Mouse (Mus musculus) hindbrain, embryonic 11.5 days (tissue): ENCODE data around the gene Letm1. TPM values are rescaled to one million over a fixed set of nuclear protein-coding genes. Genes with fewer than 3 reads are reported as not detected.

Experiments
- ATAC-seq: fragments of 200-750 bp; cut with Nextera tagmentation; 2 replicates; pipeline ENCODE4 v1.8.0; 2017; ENCODE audit warnings: mild to moderate bottlenecking, moderate TSS enrichment, moderate library complexity; ENCODE audit not compliant: low FRiP score
- DNase-seq: peaks from one replicate; pipeline ENCODE4 v3.0.0-alpha.2; 2015; ENCODE audit warnings: low spot score
- H3K27ac ChIP-seq: fragments of 300-500 bp; sonication (generic); 2 replicates; pipeline ENCODE4 v1.5.1; 2014; ENCODE audit warnings: mild to moderate bottlenecking, low read depth, low read length
- H3K27me3 ChIP-seq: fragments of 300-500 bp; sonication (generic); 2 replicates; pipeline ENCODE4 v1.6.1; 2014; ENCODE audit warnings: mild to moderate bottlenecking, low read length, moderate library complexity, mixed read lengths; ENCODE audit not compliant: control insufficient read depth, insufficient read depth
- H3K36me3 ChIP-seq: fragments of 300-500 bp; sonication (generic); 2 replicates; pipeline ENCODE4 v1.6.1; 2014; ENCODE audit warnings: mild to moderate bottlenecking, low read length, moderate library complexity, mixed read lengths; ENCODE audit not compliant: control insufficient read depth, insufficient read depth
- H3K4me1 ChIP-seq: fragments of 300-500 bp; sonication (generic); replicated peaks from 2 replicates; pipeline ENCODE4 v1.6.1; 2014; ENCODE audit warnings: low read length, mixed read lengths; ENCODE audit not compliant: control insufficient read depth, insufficient read depth
- H3K4me2 ChIP-seq: fragments of 300-500 bp; sonication (generic); replicated peaks from 2 replicates; pipeline ENCODE4 v1.6.1; 2014; ENCODE audit warnings: mild to moderate bottlenecking, low read depth, low read length
- H3K4me3 ChIP-seq: fragments of 300-500 bp; sonication (generic); 2 replicates; pipeline ENCODE4 v1.5.1; 2014; ENCODE audit warnings: low read depth, low read length
- H3K9ac ChIP-seq: fragments of 300-500 bp; sonication (generic); 2 replicates; pipeline ENCODE4 v1.6.1; 2014; ENCODE audit warnings: low read depth, low read length
- H3K9me3 ChIP-seq: fragments of 300-500 bp; sonication (generic); 2 replicates; pipeline ENCODE4 v1.6.1; 2016; ENCODE audit warnings: low read length; ENCODE audit not compliant: control insufficient read depth
- WGBS: fragments of 180-500 bp; shearing (Covaris S2); extraction: QIAGEN DNeasy Blood & Tissue Kit; methylation state at CpG from one replicate; pipeline ENCODE4 v1.1.7; 2014; 5-methylcytosine and 5-hydroxymethylcytosine counted together
- polyA plus RNA-seq: library from polyadenylated mRNA; unstranded; fragments of >200 nt; fragmentation: Nextera tagmentation; extraction: Ambion mirVana; gene quantifications from 2 replicates; pipeline ENCODE4 v1.2.1, GENCODE M21; 2014

Letm1 gene
- polyA plus RNA-seq, 1 experiment from 2014 or later: 40.2 TPM

GRCm38 (mm10) chr5:33706350-33706629 lies 76.3 kb downstream of the Letm1 start:
- H3K9ac ChIP-seq: no peak overlapping the region
- peak overlapping the region; percentile 84 for H3K27ac ChIP-seq
- no peak overlapping the region for H3K4me3 ChIP-seq
- 0 out of 2 replicates have a peak, but pooled peaks cover 3% of the 10 kb centered on the region for H3K27me3 ChIP-seq
- peaks cover 20% of the 10 kb centered on the region for H3K4me1 ChIP-seq
- DNase-seq (no peak), ATAC-seq (no peak)
- H3K9me3 ChIP-seq: no peaks in the 10 kb centered on the region
- H3K36me3 ChIP-seq: no peaks in the 10 kb centered on the region
- H3K4me2 ChIP-seq: no peak overlapping the region
- 89% methylated on average over 1 of the region's 1 CpGs for WGBS

- Histone ChIP-seq H3K9me3 (no peaks in the 10 kb centered on the region), H3K27me3 (0 out of 2 replicates have a peak, but pooled peaks cover 3% of the 10 kb centered on the region), H3K4me2 (peak overlapping the region; percentile 11), H3K4me1 (peaks cover 20% of the 10 kb centered on the region), H3K4me3 (no peak overlapping the region), H3K9ac (no peak overlapping the region), H3K27ac (peak overlapping the region; percentile 84), H3K36me3 (no peaks in the 10 kb centered on the region)
- ATAC-seq (no peak), DNase-seq (no peak)
- 11% methylated on average over 9 of the region's 9 CpGs for WGBS
These were observed 76.8 kb downstream of the Letm1 start for GRCm38 (mm10) chr5:33705612-33706349.

- H3K27me3 ChIP-seq: 0 out of 2 replicates have a peak, but pooled peaks cover 3% of the 10 kb centered on the region
- WGBS: 2% methylated on average over 11 of the region's 11 CpGs
- DNase-seq (peak; percentile 79), ATAC-seq (peak; percentile 87)
- H3K9ac ChIP-seq: no peak overlapping the region
- no peaks in the 10 kb centered on the region for H3K36me3 ChIP-seq
- peak overlapping the region; percentile 11 for H3K4me2 ChIP-seq
- H3K4me3 ChIP-seq: no peak overlapping the region
- no peaks in the 10 kb centered on the region for H3K9me3 ChIP-seq
- H3K27ac ChIP-seq: peak overlapping the region; percentile 84
- peaks cover 21% of the 10 kb centered on the region for H3K4me1 ChIP-seq
These were observed 77.5 kb downstream of the Letm1 start for GRCm38 (mm10) chr5:33704945-33705611.

GRCm38 (mm10) chr5:33703999-33704398 lies 78.6 kb downstream of the Letm1 start:
- H3K9ac ChIP-seq: no peak overlapping the region
- 31% methylated on average over 8 of the region's 8 CpGs for WGBS
- peaks cover 26% of the 10 kb centered on the region for H3K4me1 ChIP-seq
- H3K9me3 ChIP-seq: no peaks in the 10 kb centered on the region
- H3K36me3 ChIP-seq: no peaks in the 10 kb centered on the region
- 0 out of 2 replicates have a peak, but pooled peaks cover 3% of the 10 kb centered on the region for H3K27me3 ChIP-seq
- H3K27ac ChIP-seq: peak overlapping the region; percentile 84
- no peak overlapping the region for H3K4me3 ChIP-seq
- H3K4me2 ChIP-seq: no peak overlapping the region; the same call in 1 of the 2 replicates
- DNase-seq: no peak
- ATAC-seq: peak; percentile 15; the same call in 1 of the 2 replicates

- Histone ChIP-seq H3K4me1 (peaks cover 36% of the 10 kb centered on the region), H3K36me3 (no peaks in the 10 kb centered on the region), H3K27me3 (peaks cover 3% of the 10 kb centered on the region; the same call in 1 of the 2 replicates), H3K27ac (no peak overlapping the region), H3K4me3 (no peak overlapping the region), H3K9ac (no peak overlapping the region), H3K9me3 (no peaks in the 10 kb centered on the region), H3K4me2 (no peak overlapping the region)
- WGBS: 86% methylated on average over 11 of the region's 11 CpGs
- ATAC-seq (no peak), DNase-seq (no peak)
These were observed 80.8 kb downstream of the Letm1 start for GRCm38 (mm10) chr5:33701832-33702231.

GRCm38 (mm10) chr5:33700010-33700409 lies 82.6 kb downstream of the Letm1 start:
- ATAC-seq: no peak
- H3K4me2 ChIP-seq: no peak overlapping the region
- peaks cover 6% of the 10 kb centered on the region; the same call in 1 of the 2 replicates for H3K27me3 ChIP-seq
- no peak overlapping the region for H3K9ac ChIP-seq
- no peaks in the 10 kb centered on the region for H3K36me3 ChIP-seq
- no peak overlapping the region for H3K4me3 ChIP-seq
- H3K4me1 ChIP-seq: peaks cover 45% of the 10 kb centered on the region
- H3K9me3 ChIP-seq: no peaks in the 10 kb centered on the region
- WGBS: 55% methylated on average over 13 of the region's 13 CpGs
- no peak overlapping the region for H3K27ac ChIP-seq
- DNase-seq: no peak

GRCm38 (mm10) chr5:33698669-33699068 lies 83.9 kb downstream of the Letm1 start:
- no peak overlapping the region for H3K4me3 ChIP-seq
- no peaks in the 10 kb centered on the region for H3K36me3 ChIP-seq
- no peak overlapping the region for H3K4me2 ChIP-seq
- WGBS: 85% methylated on average over 5 of the region's 5 CpGs
- H3K9me3 ChIP-seq: no peaks in the 10 kb centered on the region
- ATAC-seq: no peak
- no peak overlapping the region for H3K9ac ChIP-seq
- H3K27me3 ChIP-seq: peaks cover 6% of the 10 kb centered on the region; the same call in 1 of the 2 replicates
- H3K27ac ChIP-seq: no peak overlapping the region
- DNase-seq: no peak
- peaks cover 40% of the 10 kb centered on the region for H3K4me1 ChIP-seq

GRCm38 (mm10) chr5:33697947-33698512 lies 84.6 kb downstream of the Letm1 start:
- Histone ChIP-seq H3K36me3 (no peaks in the 10 kb centered on the region), H3K4me2 (no peak overlapping the region), H3K4me3 (no peak overlapping the region), H3K4me1 (peaks cover 40% of the 10 kb centered on the region), H3K9ac (no peak overlapping the region), H3K27me3 (peaks cover 6% of the 10 kb centered on the region; the same call in 1 of the 2 replicates), H3K27ac (no peak overlapping the region), H3K9me3 (no peaks in the 10 kb centered on the region)
- ATAC-seq (no peak), DNase-seq (no peak)
- 16% methylated on average over 13 of the region's 13 CpGs for WGBS
